Mouse (Mus musculus): Measurements from ENCODE around the gene Mtf2. TPM values are rescaled to one million over a fixed set of nuclear protein-coding genes. Genes with fewer than 3 reads are reported as not detected.
"Not testable (repeated sequence)": the region's sequence is repeated elsewhere in the genome, so short reads cannot be mapped to it uniquely, and the experiment has no call there.

The Mtf2 gene
- polyA plus RNA-seq, 1 experiment from 2014 or later: 99.1 TPM

DNA sequence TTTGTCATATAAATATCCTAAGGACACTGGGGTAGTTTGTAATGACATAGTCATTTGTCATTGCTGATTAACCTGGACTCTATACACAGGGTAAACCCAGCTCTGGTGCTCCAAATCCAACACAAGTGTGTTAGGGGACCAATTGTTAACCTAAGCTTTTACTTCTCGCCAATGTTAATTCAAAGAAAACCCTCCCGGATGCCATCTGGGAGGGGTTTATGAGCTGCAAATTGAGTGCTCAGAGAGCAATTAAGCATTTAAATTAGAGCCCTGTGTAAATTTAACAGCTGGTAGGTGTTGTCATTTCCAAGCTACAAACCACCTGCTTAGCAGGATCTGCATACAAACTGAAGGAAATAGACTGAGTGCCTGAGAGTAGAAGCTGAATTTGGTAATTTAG is 30.0 kb upstream of the Mtf2 start:
- Histone ChIP-seq H3K27me3 (ENCODE audit: control insufficient read depth, insufficient read depth, low read length) (no peaks in the 10 kb centered on the region), H3K4me1 (ENCODE audit: control insufficient read depth, insufficient read depth, low read length) (no peaks in the 10 kb centered on the region), H3K4me2 (ENCODE audit: low read depth, low read length) (no peak overlapping the region), H3K27ac (ENCODE audit: low read length) (no peak overlapping the region), H3K36me3 (ENCODE audit: control insufficient read depth, insufficient read depth) (no peaks in the 10 kb centered on the region), H3K4me3 (ENCODE audit: low read length) (no peak overlapping the region), H3K9ac (ENCODE audit: low read length) (no peak overlapping the region), H3K9me3 (replicated peaks; ENCODE audit: control insufficient read depth, low read length) (no peaks in the 10 kb centered on the region)
- no peak for ATAC-seq (replicated peaks; ENCODE audit: extremely low read depth, insufficient read depth, low FRiP score)
- 25% methylated on average over 2 of the region's 2 CpGs for WGBS

DNA sequence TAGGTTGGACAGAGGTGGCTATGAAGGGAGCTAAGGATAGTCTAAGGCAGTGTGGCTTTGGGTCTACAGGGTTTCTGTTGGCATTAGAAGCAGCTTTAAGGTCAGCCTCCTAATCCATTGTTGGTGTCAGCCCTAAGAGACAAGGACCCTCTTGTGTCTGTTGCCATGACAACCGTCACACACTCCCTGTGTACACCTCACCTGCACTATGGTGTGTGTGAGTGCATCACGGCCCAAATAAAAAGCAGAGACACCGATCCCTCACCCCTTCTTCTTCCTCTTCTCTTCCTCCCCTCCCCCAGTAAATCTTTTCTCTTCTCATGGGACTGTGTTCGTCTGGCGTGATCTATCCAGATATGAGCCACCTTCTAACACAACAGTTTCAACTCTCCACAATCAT is 23.4 kb upstream of the Mtf2 start:
- no peaks in the 10 kb centered on the region for H3K27me3 ChIP-seq (ENCODE audit: control insufficient read depth, insufficient read depth, low read length)
- WGBS: 86% methylated on average over 5 of the region's 5 CpGs
- no peak overlapping the region for H3K9ac ChIP-seq (ENCODE audit: low read length)
- H3K36me3 ChIP-seq (ENCODE audit: control insufficient read depth, insufficient read depth): no peaks in the 10 kb centered on the region
- H3K4me2 ChIP-seq (ENCODE audit: low read depth, low read length): no peak overlapping the region
- no peak for ATAC-seq (replicated peaks; ENCODE audit: extremely low read depth, insufficient read depth, low FRiP score)
- H3K9me3 ChIP-seq (replicated peaks; ENCODE audit: control insufficient read depth, low read length): no peaks in the 10 kb centered on the region
- no peak overlapping the region for H3K27ac ChIP-seq (ENCODE audit: low read length)
- H3K4me3 ChIP-seq (ENCODE audit: low read length): no peak overlapping the region
- no peaks in the 10 kb centered on the region for H3K4me1 ChIP-seq (ENCODE audit: control insufficient read depth, insufficient read depth, low read length)

DNA sequence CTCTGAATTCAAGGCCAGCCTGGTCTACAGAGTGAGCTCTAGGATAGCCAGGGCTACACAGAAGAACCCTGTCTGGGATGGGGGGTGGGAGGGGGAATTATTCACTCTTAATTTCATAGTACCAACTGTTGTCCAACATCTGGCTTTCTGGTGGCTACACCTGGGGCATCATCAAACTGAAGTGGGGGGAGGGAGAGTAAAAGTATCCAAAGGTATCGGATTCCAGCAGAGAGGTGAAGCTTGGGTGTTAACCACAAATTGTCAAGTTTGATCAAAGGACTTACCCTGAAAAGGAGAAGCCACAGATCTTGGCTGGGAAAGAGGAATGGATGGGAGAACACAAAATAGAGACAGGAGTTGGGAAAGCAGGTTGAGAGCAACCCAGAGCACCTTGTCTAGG is 21.6 kb upstream of the Mtf2 start:
- WGBS: 41% methylated on average over 1 of the region's 1 CpGs
- Histone ChIP-seq H3K36me3 (ENCODE audit: control insufficient read depth, insufficient read depth) (no peaks in the 10 kb centered on the region), H3K4me3 (ENCODE audit: low read length) (no peak overlapping the region), H3K4me1 (ENCODE audit: control insufficient read depth, insufficient read depth, low read length) (no peaks in the 10 kb centered on the region), H3K9me3 (replicated peaks; ENCODE audit: control insufficient read depth, low read length) (no peaks in the 10 kb centered on the region), H3K27ac (ENCODE audit: low read length) (peak overlapping the region; percentile 54; the same call in 1 of the 2 replicates), H3K9ac (ENCODE audit: low read length) (no peak overlapping the region), H3K4me2 (ENCODE audit: low read depth, low read length) (no peak overlapping the region), H3K27me3 (ENCODE audit: control insufficient read depth, insufficient read depth, low read length) (no peaks in the 10 kb centered on the region)
- ATAC-seq (replicated peaks; ENCODE audit: extremely low read depth, insufficient read depth, low FRiP score): no peak; the same call in 1 of the 2 replicates

DNA sequence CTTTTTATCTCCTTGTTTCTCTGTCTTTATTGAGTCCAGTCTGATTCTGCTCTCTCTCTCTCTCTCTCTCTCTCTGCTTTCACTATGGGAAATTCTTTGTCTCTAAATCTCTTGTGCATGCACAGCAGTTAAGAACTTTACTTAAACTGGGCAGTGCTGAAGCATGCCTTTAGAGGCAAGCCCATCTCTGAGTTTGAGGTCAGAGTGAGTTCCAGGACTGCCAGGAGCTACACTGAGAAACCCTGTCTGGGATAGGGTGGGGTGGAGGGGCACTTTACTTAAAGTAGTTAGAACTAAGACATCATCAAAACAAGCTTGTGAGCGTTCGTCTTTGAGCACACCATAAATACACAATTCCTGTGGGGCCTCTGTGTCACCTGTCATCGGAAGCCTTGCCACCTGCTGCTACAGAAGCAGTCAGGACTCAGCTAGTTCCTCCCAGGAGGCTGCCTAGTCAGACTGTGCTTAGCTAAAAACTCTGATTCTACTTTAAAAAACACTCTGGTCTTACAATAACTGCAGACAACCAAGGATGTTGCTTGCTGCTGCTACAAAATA is 15.7 kb upstream of the Mtf2 start:
- H3K4me2 ChIP-seq (ENCODE audit: low read depth, low read length): no peak overlapping the region
- ATAC-seq (replicated peaks; ENCODE audit: extremely low read depth, insufficient read depth, low FRiP score): peak; percentile 41
- H3K4me1 ChIP-seq (ENCODE audit: control insufficient read depth, insufficient read depth, low read length): no peaks in the 10 kb centered on the region
- H3K27ac ChIP-seq (ENCODE audit: low read length): peak overlapping the region; percentile 30; the same call in 1 of the 2 replicates
- no peaks in the 10 kb centered on the region for H3K9me3 ChIP-seq (replicated peaks; ENCODE audit: control insufficient read depth, low read length)
- H3K36me3 ChIP-seq (ENCODE audit: control insufficient read depth, insufficient read depth): no peaks in the 10 kb centered on the region
- H3K4me3 ChIP-seq (ENCODE audit: low read length): no peak overlapping the region
- H3K27me3 ChIP-seq (ENCODE audit: control insufficient read depth, insufficient read depth, low read length): no peaks in the 10 kb centered on the region
- H3K9ac ChIP-seq (ENCODE audit: low read length): no peak overlapping the region
- 11% methylated on average over 3 of the region's 3 CpGs for WGBS

DNA sequence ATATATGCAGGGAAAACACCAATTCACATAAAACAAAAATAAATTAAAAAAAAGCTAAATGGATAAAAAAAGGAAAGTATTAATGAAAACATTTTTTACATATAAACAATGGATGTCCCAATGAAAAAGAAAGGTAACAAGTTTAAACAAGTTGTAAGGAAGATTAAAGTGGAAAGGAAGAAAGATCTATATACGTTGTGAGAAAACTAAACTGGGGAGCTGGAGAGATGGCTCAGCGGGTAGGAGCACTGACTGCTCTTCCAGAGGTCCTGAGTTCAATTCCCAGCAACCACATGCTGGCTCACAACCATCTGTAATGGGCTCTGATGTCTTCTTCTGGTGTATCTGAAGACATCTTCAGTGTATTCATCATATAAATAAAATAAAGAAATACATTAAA is 14.4 kb upstream of the Mtf2 start:
- no peak overlapping the region for H3K27ac ChIP-seq (ENCODE audit: low read length)
- H3K27me3 ChIP-seq (ENCODE audit: control insufficient read depth, insufficient read depth, low read length): no peaks in the 10 kb centered on the region
- 75% methylated on average over 2 of the region's 2 CpGs for WGBS
- H3K4me3 ChIP-seq (ENCODE audit: low read length): no peak overlapping the region
- no peak overlapping the region for H3K9ac ChIP-seq (ENCODE audit: low read length)
- no peaks in the 10 kb centered on the region for H3K4me1 ChIP-seq (ENCODE audit: control insufficient read depth, insufficient read depth, low read length)
- H3K4me2 ChIP-seq (ENCODE audit: low read depth, low read length): no peak overlapping the region
- no peak for ATAC-seq (replicated peaks; ENCODE audit: extremely low read depth, insufficient read depth, low FRiP score)
- H3K36me3 ChIP-seq (ENCODE audit: control insufficient read depth, insufficient read depth): no peaks in the 10 kb centered on the region
- no peaks in the 10 kb centered on the region for H3K9me3 ChIP-seq (replicated peaks; ENCODE audit: control insufficient read depth, low read length)

DNA sequence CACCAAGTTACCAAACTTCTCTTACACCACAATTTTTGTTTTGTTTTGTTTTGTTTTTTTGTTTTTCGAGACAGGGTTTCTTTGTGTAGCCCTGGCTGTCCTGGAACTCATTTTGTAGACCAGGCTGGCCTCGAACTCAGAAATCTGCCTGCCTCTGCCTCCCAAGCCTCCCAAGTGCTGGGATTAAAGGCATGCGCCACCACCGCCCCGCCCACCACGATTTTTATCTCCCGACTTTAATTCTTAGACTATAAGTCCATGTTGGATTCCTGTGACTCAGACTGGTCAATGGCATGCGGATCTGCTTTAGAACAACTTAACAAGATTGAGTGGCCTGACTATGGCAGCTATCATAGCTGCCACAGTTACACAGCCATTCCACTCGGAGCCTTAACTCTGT is 13.7 kb upstream of the Mtf2 start:
- not testable (repeated sequence) for H3K9me3 ChIP-seq (replicated peaks; ENCODE audit: control insufficient read depth, low read length); H3K27me3 ChIP-seq (ENCODE audit: control insufficient read depth, insufficient read depth, low read length); H3K36me3 ChIP-seq (ENCODE audit: control insufficient read depth, insufficient read depth); H3K9ac ChIP-seq (ENCODE audit: low read length); H3K27ac ChIP-seq (ENCODE audit: low read length); H3K4me1 ChIP-seq (ENCODE audit: control insufficient read depth, insufficient read depth, low read length); H3K4me3 ChIP-seq (ENCODE audit: low read length); H3K4me2 ChIP-seq (ENCODE audit: low read depth, low read length); ATAC-seq (replicated peaks; ENCODE audit: extremely low read depth, insufficient read depth, low FRiP score)
- WGBS: 84% methylated on average over 9 of the region's 9 CpGs

DNA sequence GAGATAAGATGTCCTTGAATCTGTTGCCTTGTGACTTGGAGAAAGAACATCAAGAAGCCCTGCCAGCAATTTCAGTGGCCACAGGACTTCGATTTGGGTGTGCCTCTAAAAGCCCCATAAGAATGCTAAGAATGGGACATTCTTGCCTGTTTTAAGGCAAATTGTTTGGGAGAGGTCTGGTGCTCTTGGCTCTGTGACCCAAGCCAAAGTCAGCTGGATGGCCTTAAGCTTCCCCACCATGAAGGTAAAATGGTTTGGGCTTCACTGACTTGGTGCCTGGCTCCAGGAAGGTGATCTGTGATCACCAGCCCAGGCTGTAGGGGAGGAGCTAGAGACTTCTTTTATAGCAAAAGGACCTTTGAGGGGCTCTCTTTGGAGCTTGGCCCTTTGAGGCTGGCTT is 13.3 kb upstream of the Mtf2 start:
- Histone ChIP-seq H3K27me3 (ENCODE audit: control insufficient read depth, insufficient read depth, low read length) (no peaks in the 10 kb centered on the region), H3K4me3 (ENCODE audit: low read length) (no peak overlapping the region), H3K9me3 (replicated peaks; ENCODE audit: control insufficient read depth, low read length) (no peaks in the 10 kb centered on the region), H3K27ac (ENCODE audit: low read length) (no peak overlapping the region), H3K4me2 (ENCODE audit: low read depth, low read length) (no peak overlapping the region), H3K4me1 (ENCODE audit: control insufficient read depth, insufficient read depth, low read length) (no peaks in the 10 kb centered on the region), H3K36me3 (ENCODE audit: control insufficient read depth, insufficient read depth) (no peaks in the 10 kb centered on the region), H3K9ac (ENCODE audit: low read length) (no peak overlapping the region)
- WGBS: 71% methylated on average over 1 of the region's 1 CpGs
- ATAC-seq (replicated peaks; ENCODE audit: extremely low read depth, insufficient read depth, low FRiP score): no peak

DNA sequence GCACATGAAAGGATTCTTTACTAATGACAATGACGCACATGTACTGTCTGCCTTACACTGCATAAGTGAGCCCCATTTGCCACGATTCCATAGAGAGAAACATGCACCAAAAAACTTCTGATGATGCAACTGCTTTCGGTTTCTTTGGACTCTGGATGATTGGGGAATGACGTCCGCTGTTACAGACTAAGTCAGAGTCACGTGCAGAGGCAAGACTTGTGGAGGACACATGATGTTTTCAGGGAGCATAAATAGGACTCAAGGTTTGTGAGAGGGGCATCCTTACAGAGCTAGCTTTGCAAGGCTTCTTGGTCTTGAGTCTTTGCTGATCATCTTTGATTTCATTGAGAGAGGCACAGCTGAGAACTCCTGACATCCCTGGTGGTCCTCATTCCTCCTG is 11.9 kb upstream of the Mtf2 start:
- H3K4me2 ChIP-seq (ENCODE audit: low read depth, low read length): no peak overlapping the region
- H3K4me3 ChIP-seq (ENCODE audit: low read length): no peak overlapping the region
- H3K36me3 ChIP-seq (ENCODE audit: control insufficient read depth, insufficient read depth): no peaks in the 10 kb centered on the region
- H3K27me3 ChIP-seq (ENCODE audit: control insufficient read depth, insufficient read depth, low read length): no peaks in the 10 kb centered on the region
- H3K9ac ChIP-seq (ENCODE audit: low read length): no peak overlapping the region
- no peak for ATAC-seq (replicated peaks; ENCODE audit: extremely low read depth, insufficient read depth, low FRiP score)
- 82% methylated on average over 6 of the region's 6 CpGs for WGBS
- no peaks in the 10 kb centered on the region for H3K9me3 ChIP-seq (replicated peaks; ENCODE audit: control insufficient read depth, low read length)
- no peaks in the 10 kb centered on the region for H3K4me1 ChIP-seq (ENCODE audit: control insufficient read depth, insufficient read depth, low read length)
- H3K27ac ChIP-seq (ENCODE audit: low read length): no peak overlapping the region

DNA sequence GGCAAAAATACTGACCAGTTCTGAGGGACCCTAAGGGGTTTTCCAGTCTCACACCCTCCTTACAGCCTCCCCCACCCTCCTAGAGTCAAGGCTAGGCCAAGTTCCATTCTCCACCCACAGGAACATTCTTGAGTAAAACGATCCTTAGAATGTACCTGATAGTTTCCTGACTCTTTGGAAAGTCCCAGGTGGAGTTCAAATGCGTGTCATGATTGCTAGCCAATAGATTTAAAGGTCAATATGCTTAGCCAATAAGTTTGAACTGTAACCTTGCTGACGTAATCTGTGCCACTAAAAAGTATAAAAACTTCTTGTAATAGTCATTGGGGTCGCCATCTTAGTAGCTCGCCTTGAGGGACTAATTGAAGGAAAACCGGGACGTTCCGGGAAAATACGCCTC is 5.1 kb upstream of the Mtf2 start:
- WGBS: 89% methylated on average over 9 of the region's 9 CpGs
- ATAC-seq (replicated peaks; ENCODE audit: extremely low read depth, insufficient read depth, low FRiP score): no peak
- Histone ChIP-seq H3K9me3 (replicated peaks; ENCODE audit: control insufficient read depth, low read length) (0 out of 2 replicates have a peak, but pooled peaks cover 2% of the 10 kb centered on the region), H3K9ac (ENCODE audit: low read length) (no peak overlapping the region), H3K27ac (ENCODE audit: low read length) (no peak overlapping the region), H3K4me2 (ENCODE audit: low read depth, low read length) (no peak overlapping the region), H3K4me1 (ENCODE audit: control insufficient read depth, insufficient read depth, low read length) (peaks cover 4% of the 10 kb centered on the region; the same call in 1 of the 2 replicates), H3K36me3 (ENCODE audit: control insufficient read depth, insufficient read depth) (no peaks in the 10 kb centered on the region), H3K4me3 (ENCODE audit: low read length) (no peak overlapping the region), H3K27me3 (ENCODE audit: control insufficient read depth, insufficient read depth, low read length) (no peaks in the 10 kb centered on the region)
